Mouse (Mus musculus) frontal cortex, adult 2 months (tissue): Measurements from ENCODE around the gene Thumpd1. TPM values are rescaled to one million over a fixed set of nuclear protein-coding genes. Genes with fewer than 3 reads are reported as not detected.
"Not testable (repeated sequence)": the region's sequence is repeated elsewhere in the genome, so short reads cannot be mapped to it uniquely, and the experiment has no call there.

Source experiments
- DNase-seq, 2 experiments: peaks; one replicate each; pipeline ENCODE4 v3.0.0; 2022; ENCODE audit warnings: low spot score in 1 of 2; ENCODE audit errors: extremely low spot score in 1 of 2
- polyA plus RNA-seq: library from polyadenylated mRNA; depleted of rRNA; stranded (reverse); fragments of >200 nt; gene quantifications from 2 replicates; pipeline ENCODE4 v1.2.3, GENCODE M21; 2012; rRNA removed

The Thumpd1 gene
- polyA plus RNA-seq = 35.9 and 36.7 TPM in 2 replicates

DNA sequence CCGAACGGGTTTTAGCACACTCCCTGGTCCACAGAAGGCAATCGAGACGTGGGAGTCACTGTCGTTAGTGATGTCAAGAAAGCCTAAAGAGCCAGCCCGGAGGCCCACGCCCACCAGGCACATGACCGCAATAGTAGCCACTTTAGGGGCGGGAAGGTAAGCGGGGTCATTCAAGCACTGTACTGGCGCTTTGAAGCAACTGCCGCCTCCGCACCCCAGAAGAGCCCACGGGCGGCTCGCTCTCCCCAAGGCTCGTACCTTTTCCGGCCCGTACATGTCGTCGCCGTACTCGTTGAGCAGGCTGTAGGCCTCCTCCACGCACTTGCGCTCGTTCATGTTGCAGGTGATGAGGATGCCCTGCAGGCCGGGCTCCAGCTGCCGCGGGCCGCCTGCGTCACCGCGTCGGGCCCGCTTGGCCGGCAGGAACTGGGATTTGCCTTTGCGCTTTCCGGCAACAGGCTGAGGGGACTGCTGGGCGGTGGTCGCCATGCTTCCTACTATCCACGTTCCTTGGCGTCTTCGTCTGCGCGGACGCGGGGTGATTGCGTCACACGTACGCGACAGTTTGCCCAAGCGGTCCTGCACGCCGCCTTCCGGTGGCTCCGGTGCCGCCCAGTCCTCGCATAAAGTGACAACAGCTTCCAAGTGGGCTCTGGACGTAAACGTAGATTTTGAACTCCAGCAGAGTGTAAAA lies at the start of gene Thumpd1:
Gene Thumpd1 (minus strand): TSS at position 546 of the 694 bp plus-strand sequence.
- peak; percentile 89 to 98 for DNase-seq

DNA sequence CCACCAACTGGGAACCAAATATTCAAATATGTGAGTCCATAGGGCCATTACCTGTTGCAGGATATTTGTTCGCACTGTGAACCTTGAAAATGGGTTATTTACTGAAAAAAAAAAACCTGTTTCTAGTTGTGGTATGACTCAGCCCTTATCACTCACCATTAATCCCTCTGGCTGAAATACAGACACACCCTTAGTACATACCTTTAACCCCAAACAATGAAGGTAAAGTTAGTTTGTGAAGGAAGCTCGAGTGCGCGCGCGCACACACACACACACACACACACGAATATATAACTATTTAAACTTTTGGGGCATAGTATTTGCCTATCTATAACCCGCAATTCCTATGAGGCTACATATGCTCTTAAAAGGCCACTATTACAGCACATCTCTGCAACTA lies 49.3 kb upstream of the Thumpd1 start:
- no peak for DNase-seq

GRCm38 (mm10) chr7:119766996-119767395 lies 46.4 kb upstream of the Thumpd1 start:
- no peak for DNase-seq

- DNase-seq = no peak
Measured at GRCm38 (mm10) chr7:119764377-119764776, 43.8 kb upstream of the Thumpd1 start.

GRCm38 (mm10) chr7:119762166-119762697 lies 41.6 kb upstream of the Thumpd1 start:
- no peak for DNase-seq

DNA sequence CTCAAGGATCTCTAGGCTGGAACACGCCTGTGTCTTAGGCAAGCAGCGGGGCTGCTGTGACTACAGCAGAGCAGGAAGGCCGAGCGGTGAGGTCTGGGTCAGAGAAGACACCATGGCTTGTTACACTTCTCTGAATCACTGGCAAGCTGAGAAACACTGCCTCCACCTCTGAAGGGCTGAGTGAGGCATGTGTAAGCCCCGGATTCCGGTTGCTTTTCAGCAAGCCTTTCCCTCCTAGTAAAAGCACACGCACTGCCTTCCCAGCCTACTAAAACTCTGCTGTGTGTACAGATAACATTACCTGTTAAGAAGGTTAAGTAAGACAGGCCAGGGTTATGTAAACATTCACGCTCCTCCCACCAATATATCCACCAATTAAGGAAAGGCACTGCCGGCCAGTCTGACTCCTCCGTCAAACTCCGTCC lies 39.9 kb upstream of the Thumpd1 start, which contains the start of gene Acsm3:
Gene Acsm3 (plus strand): TSS at position 397 of the 425 bp plus-strand sequence.
- no peak for DNase-seq

DNA sequence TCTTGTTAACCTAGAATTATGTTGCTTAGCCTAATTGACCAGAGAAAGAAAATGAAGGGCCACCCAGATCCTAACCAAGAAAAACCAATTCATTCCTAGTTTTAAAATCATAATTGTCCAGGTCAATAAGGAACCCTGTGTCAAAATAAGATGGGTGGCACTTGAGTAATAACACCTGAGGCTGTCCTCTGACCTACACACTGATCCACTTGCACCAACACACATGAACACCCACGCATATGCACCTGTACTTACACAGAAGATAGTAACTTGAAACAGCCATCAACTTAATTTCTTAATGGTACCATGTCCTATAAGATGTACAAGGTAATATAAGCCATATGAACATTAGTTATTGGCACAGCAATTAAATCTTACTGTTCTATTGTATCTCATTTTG lies 33.1 kb upstream of the Thumpd1 start:
- no peak for DNase-seq

DNA sequence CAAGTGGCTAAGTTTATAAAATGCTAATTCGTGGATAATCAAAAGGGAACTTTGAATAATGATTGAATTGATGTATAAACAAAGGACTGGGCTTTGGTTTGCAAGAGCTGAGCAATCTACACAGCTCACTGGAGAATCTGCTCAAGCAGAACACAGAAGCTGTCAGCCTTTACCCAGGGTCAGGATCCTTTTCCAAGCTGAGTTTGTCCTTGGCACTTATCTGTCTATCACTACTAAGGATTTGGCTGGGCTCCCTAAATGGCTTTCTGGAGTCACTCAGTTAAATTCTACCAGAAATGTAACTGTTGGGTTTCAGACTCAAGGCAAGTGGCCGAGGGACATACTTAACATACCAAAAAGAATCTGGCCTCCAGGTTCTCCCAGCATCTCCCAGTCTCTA lies 29.3 kb upstream of the Thumpd1 start:
- no peak for DNase-seq

DNA sequence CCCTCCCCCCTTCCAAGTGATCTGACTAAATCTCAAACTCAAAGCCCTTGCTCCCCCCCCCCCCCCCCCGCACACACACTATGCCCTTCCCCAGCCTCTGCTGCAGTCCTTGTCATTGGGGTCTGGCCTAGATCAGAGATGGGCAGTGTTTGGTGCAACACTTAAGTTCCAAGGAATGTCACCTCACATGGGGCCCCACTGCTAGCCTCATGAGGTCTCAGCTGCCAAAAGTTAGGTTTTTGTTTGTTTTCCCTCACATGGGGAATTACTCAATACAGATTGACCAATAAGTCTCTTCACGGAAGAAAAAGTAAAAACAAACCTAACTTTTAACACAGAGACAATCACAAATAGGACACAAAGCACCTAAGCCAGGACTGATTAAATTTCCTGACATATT lies 28.2 kb upstream of the Thumpd1 start:
- no peak for DNase-seq

GRCm38 (mm10) chr7:119745869-119746268 lies 25.3 kb upstream of the Thumpd1 start:
- DNase-seq = no peak

GRCm38 (mm10) chr7:119744321-119744720 lies 23.7 kb upstream of the Thumpd1 start:
- DNase-seq = no peak

- not testable (repeated sequence) for DNase-seq
Measured at GRCm38 (mm10) chr7:119739798-119740468, 19.3 kb upstream of the Thumpd1 start.

GRCm38 (mm10) chr7:119738877-119739276 lies 18.3 kb upstream of the Thumpd1 start:
- DNase-seq = no peak

GRCm38 (mm10) chr7:119731262-119731661 lies 10.7 kb upstream of the Thumpd1 start:
- peak in 1 of 2 experiments; percentile 16 for DNase-seq

- DNase-seq = no peak
Measured at GRCm38 (mm10) chr7:119727621-119728020, 7.0 kb upstream of the Thumpd1 start.

DNA sequence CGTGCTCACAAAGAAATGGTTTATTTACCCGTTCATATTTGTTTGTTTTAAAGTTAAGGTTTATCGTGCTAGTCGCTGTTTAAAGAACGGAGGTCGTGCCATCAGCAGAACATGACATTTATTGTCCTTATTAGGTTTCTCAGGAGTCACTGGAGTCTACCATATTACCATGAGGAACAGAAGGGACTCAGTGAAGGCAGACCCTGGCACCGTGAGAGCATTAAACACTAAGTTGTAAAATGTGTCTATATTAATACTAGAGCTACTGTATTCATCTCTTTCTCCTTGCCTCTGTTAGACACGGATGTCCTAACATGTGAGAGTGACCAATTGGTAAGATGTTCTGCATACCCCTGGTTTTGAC lies 331 bp upstream of the Thumpd1 start:
- DNase-seq = no peak

DNA sequence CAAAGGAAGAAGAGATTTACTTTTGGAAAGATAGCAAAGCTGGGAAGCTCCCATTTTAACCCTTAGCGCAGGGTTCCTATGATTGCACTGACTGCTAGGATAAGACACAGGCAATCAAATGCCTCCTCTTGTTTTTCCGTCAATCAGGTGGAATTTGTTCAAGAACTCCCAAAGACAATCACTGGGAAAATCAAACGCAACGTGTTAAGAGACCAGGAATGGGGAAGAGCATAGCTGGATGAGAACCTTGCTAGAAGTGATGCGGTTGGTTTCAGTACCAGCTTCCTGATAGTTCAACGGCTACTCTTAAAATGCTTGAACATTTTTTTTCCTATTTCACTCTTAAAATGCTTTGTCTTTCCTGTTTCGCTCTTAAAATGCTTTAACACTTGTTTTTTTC lies 6.5 kb downstream of the Thumpd1 start:
- no peak for DNase-seq

- no peak for DNase-seq
Measured at GRCm38 (mm10) chr7:119694926-119695325, 25.7 kb downstream of the Thumpd1 start.

DNA sequence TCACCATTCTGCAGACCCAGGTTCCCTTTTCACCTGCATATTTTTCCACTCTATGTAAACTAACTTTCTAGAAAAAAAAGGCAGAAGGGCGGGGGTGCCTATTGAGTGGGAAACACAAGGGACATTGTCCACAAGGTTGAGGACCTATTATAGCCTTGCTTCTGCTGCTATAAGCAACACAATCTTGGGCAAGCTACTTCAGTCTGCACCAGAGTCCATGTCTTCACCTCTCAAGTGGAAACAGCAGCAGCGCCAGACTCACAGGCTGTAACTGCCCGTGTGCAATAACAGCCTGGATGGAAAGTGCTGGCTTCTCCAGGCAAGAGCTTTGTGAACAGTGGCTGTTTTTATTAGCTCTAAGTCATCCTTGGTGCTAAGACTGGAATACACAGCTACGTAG lies 28.3 kb downstream of the Thumpd1 start:
- no peak for DNase-seq

- DNase-seq = no peak
Measured at GRCm38 (mm10) chr7:119689726-119690125, 30.9 kb downstream of the Thumpd1 start, which contains the start of gene Acsm4. Acsm4 (plus strand) TSS chr7:119690026.

DNA sequence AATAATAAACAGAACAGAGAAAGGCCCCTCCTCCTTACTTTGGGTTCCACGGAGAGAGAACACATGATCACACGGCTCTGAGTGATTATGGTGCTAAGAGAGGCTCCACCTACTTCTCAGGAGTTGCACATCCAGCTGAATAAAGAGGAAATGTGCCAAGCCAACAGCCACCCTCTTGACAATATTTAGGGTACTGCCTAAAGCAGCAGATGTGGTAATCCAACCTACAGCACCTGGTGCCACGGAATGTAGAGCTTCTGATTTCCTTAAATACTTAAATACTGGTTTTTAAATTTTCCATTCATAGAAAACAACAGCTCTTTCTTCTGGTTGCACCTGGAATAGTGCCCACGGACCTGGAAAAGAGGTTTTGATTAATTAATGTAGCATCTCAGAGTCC lies 37.9 kb downstream of the Thumpd1 start:
- DNase-seq = no peak

- DNase-seq = no peak
Measured at GRCm38 (mm10) chr7:119680107-119680506, 40.5 kb downstream of the Thumpd1 start.
